Mouse (Mus musculus): Measurements from ENCODE around the gene Scube1. TPM values are rescaled to one million over a fixed set of nuclear protein-coding genes. Genes with fewer than 3 reads are reported as not detected.

Scube1 gene
- polyA plus RNA-seq, 2 experiments, result 13.9 to 31.2 TPM

DNA sequence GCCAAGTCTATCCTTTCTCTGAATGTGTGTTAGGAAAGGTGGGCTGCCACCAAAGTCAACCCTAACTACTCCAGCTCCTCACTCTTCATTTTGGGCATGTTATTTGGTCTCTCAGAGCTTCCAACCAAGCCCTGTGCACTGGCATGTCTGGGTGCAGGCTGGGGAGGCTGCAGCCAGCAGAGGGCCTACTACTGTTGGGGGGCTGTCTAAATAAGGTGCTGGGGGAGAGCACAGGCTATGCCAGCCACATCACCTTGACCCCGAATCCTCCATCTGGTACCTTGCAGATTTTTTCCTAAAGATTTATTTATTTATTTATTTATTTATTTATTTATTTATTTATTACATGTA, 121.8 kb downstream of the Scube1 start:
- no peak for DNase-seq (ENCODE audit: low spot score)
- Histone ChIP-seq H3K9ac (ENCODE audit: low read depth, low read length, severe bottlenecking) (no peak overlapping the region), H3K27me3 (ENCODE audit: control insufficient read depth, insufficient read depth, low read length) (no peaks in the 10 kb centered on the region), H3K4me2 (replicated peaks; ENCODE audit: low read depth, low read length, severe bottlenecking) (no peak overlapping the region), H3K36me3 (ENCODE audit: control insufficient read depth, insufficient read depth, low read length) (no peaks in the 10 kb centered on the region), H3K4me3 (replicated peaks; ENCODE audit: low read length) (no peak overlapping the region), H3K4me1 (ENCODE audit: control insufficient read depth, insufficient read depth, low read length) (no peaks in the 10 kb centered on the region), H3K27ac (replicated peaks; ENCODE audit: low read depth, low read length) (no peak overlapping the region), H3K9me3 (ENCODE audit: control insufficient read depth, low read length) (no peaks in the 10 kb centered on the region)
- no peak for ATAC-seq (ENCODE audit: low FRiP score, low read depth)
- no peak for TF ChIP-seq POLR2A (IDR thresholded peaks at IDR 0.05; ENCODE audit: borderline replicate concordance, extremely low read depth, insufficient read depth, insufficient read length)
- 93% methylated on average over 1 of the region's 1 CpGs for WGBS

DNA sequence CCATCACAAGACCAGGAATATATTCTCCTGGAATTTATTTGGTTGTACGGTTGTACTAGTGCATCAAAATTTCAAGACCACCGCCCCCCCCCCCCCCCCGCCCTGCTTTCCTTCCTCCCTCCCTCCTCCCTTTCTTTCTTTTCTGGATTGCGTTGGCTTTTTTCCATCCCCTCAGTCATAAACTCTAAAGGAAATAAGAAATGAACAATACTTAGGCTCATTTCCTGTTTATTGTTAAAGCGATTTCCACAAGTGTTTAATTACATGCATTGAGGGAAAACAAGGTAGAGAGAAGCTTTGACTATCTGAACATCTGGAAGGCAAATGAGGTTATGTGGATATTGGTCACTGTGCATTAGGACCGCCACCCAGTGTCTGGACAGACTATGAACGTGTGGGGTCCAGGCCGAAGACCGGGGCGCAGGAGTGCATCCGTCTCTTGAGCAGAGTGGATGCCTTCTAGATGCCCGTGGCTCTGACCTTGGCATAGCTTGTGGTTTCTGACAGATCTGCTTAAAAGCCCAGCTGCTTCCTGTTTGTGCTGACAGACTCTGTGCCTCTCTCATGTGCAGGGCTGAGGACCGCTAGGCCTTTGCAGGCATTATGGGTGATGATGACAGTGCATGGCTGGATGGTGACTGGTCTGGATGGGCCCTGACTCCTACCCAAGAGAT, 122.3 kb downstream of the Scube1 start:
- H3K9ac ChIP-seq (ENCODE audit: low read depth, low read length, severe bottlenecking), result no peak overlapping the region
- H3K9me3 ChIP-seq (ENCODE audit: control insufficient read depth, low read length), result no peaks in the 10 kb centered on the region
- no peaks in the 10 kb centered on the region for H3K4me1 ChIP-seq (ENCODE audit: control insufficient read depth, insufficient read depth, low read length)
- H3K4me2 ChIP-seq (replicated peaks; ENCODE audit: low read depth, low read length, severe bottlenecking), result no peak overlapping the region
- 68% methylated on average over 13 of the region's 13 CpGs for WGBS
- no peak for ATAC-seq (ENCODE audit: low FRiP score, low read depth)
- no peak overlapping the region for H3K27ac ChIP-seq (replicated peaks; ENCODE audit: low read depth, low read length)
- no peaks in the 10 kb centered on the region for H3K36me3 ChIP-seq (ENCODE audit: control insufficient read depth, insufficient read depth, low read length)
- no peak overlapping the region for H3K4me3 ChIP-seq (replicated peaks; ENCODE audit: low read length)
- DNase-seq (ENCODE audit: low spot score), result no peak
- no peaks in the 10 kb centered on the region for H3K27me3 ChIP-seq (ENCODE audit: control insufficient read depth, insufficient read depth, low read length)
- TF ChIP-seq POLR2A (IDR thresholded peaks at IDR 0.05; ENCODE audit: borderline replicate concordance, extremely low read depth, insufficient read depth, insufficient read length), result no peak

DNA sequence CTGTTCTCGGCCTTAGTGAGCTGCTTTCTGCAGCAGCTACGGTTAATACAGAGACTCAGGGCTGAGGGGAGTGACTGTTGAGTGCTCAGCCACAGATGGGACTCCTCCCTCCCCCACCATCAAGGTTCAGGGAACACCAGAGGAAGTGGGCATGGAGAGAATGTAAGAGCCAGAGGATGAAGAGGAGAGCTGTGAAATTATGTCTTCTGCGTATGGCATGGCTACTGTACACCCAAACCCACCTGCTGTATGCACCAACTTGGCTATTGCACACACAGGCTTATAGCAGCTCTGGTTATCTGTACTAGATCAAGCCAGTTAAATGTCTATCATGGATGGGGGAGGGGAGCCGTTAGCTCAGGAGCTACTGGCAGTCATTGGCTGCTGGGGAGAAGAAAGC, 123.6 kb downstream of the Scube1 start:
- no peak for DNase-seq (ENCODE audit: low spot score)
- H3K27me3 ChIP-seq (ENCODE audit: control insufficient read depth, insufficient read depth, low read length), result no peaks in the 10 kb centered on the region
- no peak overlapping the region for H3K4me2 ChIP-seq (replicated peaks; ENCODE audit: low read depth, low read length, severe bottlenecking)
- no peak overlapping the region for H3K4me3 ChIP-seq (replicated peaks; ENCODE audit: low read length)
- no peaks in the 10 kb centered on the region for H3K9me3 ChIP-seq (ENCODE audit: control insufficient read depth, low read length)
- ATAC-seq (ENCODE audit: low FRiP score, low read depth), result no peak
- WGBS, result 66% methylated on average over 4 of the region's 4 CpGs
- H3K36me3 ChIP-seq (ENCODE audit: control insufficient read depth, insufficient read depth, low read length), result no peaks in the 10 kb centered on the region
- no peak for TF ChIP-seq POLR2A (IDR thresholded peaks at IDR 0.05; ENCODE audit: borderline replicate concordance, extremely low read depth, insufficient read depth, insufficient read length)
- no peak overlapping the region for H3K9ac ChIP-seq (ENCODE audit: low read depth, low read length, severe bottlenecking)
- H3K27ac ChIP-seq (replicated peaks; ENCODE audit: low read depth, low read length), result no peak overlapping the region
- H3K4me1 ChIP-seq (ENCODE audit: control insufficient read depth, insufficient read depth, low read length), result no peaks in the 10 kb centered on the region

DNA sequence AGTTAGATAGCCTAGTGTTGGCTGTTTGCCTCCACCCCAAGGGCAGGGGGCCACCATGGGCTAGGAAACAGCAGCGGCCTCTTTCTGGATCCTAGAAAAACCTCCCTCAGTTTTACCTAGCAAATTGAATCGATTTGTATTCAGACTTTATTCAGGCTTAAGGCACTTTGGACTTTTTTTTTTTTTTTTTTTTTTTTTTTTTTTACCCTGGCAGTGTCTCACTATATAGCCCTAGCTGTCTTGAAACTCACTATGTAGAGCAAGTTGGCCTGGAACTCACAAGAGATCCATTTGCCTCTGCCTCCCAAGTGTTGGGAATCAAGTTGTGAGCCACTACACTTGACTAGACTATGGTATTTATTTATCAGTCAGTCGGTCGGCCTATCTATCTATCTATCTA, 128.0 kb downstream of the Scube1 start:
- DNase-seq (ENCODE audit: low spot score) (no peak), ATAC-seq (ENCODE audit: low FRiP score, low read depth) (no peak)
- no peak overlapping the region for H3K4me2 ChIP-seq (replicated peaks; ENCODE audit: low read depth, low read length, severe bottlenecking)
- H3K27me3 ChIP-seq (ENCODE audit: control insufficient read depth, insufficient read depth, low read length), result no peaks in the 10 kb centered on the region
- no peak overlapping the region for H3K27ac ChIP-seq (replicated peaks; ENCODE audit: low read depth, low read length)
- no peak overlapping the region for H3K4me3 ChIP-seq (replicated peaks; ENCODE audit: low read length)
- no peak for TF ChIP-seq POLR2A (IDR thresholded peaks at IDR 0.05; ENCODE audit: borderline replicate concordance, extremely low read depth, insufficient read depth, insufficient read length)
- no peaks in the 10 kb centered on the region for H3K36me3 ChIP-seq (ENCODE audit: control insufficient read depth, insufficient read depth, low read length)
- no peak overlapping the region for H3K9ac ChIP-seq (ENCODE audit: low read depth, low read length, severe bottlenecking)
- peaks cover 15% of the 10 kb centered on the region for H3K4me1 ChIP-seq (ENCODE audit: control insufficient read depth, insufficient read depth, low read length)
- H3K9me3 ChIP-seq (ENCODE audit: control insufficient read depth, low read length), result no peaks in the 10 kb centered on the region
- WGBS, result 82% methylated on average over 4 of the region's 4 CpGs

DNA sequence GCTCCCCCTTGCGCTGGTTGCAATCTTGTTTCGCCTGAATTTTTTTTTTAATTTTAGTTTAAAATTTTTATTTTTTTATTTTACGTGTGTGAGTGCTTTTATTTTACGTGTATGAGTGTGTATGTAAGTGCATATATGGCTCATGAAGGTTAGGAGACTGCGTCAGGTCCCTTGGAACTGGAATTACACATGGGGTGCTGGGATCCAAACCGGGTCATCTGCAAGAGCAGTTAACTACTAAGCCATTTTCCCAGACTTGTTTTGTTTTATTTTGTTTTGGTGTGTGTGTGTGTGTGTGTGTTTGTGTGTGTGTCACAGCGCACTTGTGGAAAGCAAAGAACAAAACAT, 129.5 kb downstream of the Scube1 start:
- no peak for ATAC-seq (ENCODE audit: low FRiP score, low read depth)
- peak overlapping the region; percentile 85 for H3K4me2 ChIP-seq (replicated peaks; ENCODE audit: low read depth, low read length, severe bottlenecking)

More for the DNA sequence above, 129.5 kb downstream of the Scube1 start:
- no peaks in the 10 kb centered on the region for H3K27me3 ChIP-seq (ENCODE audit: control insufficient read depth, insufficient read depth, low read length)
- H3K9ac ChIP-seq (ENCODE audit: low read depth, low read length, severe bottlenecking), result peak overlapping the region; percentile 80
- H3K36me3 ChIP-seq (ENCODE audit: control insufficient read depth, insufficient read depth, low read length), result peaks cover 3% of the 10 kb centered on the region; the same call in 1 of the 2 replicates
- H3K27ac ChIP-seq (replicated peaks; ENCODE audit: low read depth, low read length), result no peak overlapping the region
- H3K4me1 ChIP-seq (ENCODE audit: control insufficient read depth, insufficient read depth, low read length), result peaks cover 15% of the 10 kb centered on the region
- peak overlapping the region; percentile 79 for H3K4me3 ChIP-seq (replicated peaks; ENCODE audit: low read length)
- TF ChIP-seq POLR2A (IDR thresholded peaks at IDR 0.05; ENCODE audit: borderline replicate concordance, extremely low read depth, insufficient read depth, insufficient read length), result no peak
- WGBS, result 36% methylated on average over 7 of the region's 7 CpGs
- no peak for DNase-seq (ENCODE audit: low spot score)
- H3K9me3 ChIP-seq (ENCODE audit: control insufficient read depth, low read length), result no peaks in the 10 kb centered on the region

Data from limb, embryonic 14.5 days (tissue).